Mouse (Mus musculus): Measurements from ENCODE around the gene Anxa11. TPM values are rescaled to one million over a fixed set of nuclear protein-coding genes. Genes with fewer than 3 reads are reported as not detected.
"Not testable (repeated sequence)": the region's sequence is repeated elsewhere in the genome, so short reads cannot be mapped to it uniquely, and the experiment has no call there.

Gene Anxa11
- polyA plus RNA-seq, 1 experiment from 2014 or later, result 3.3 TPM

- WGBS, result no CpG with 5 or more reads among the region's 3 CpGs
- DNase-seq (ENCODE audit: low spot score); H3K36me3 ChIP-seq; H3K27me3 ChIP-seq (ENCODE audit: low read depth, poor library complexity, severe bottlenecking); H3K4me3 ChIP-seq; H3K27ac ChIP-seq (replicated peaks); H3K9me3 ChIP-seq (replicated peaks); H3K4me1 ChIP-seq: not testable (repeated sequence)
Observed at GRCm38 (mm10) chr14:25894566-25894965, 52.6 kb downstream of the Anxa11 start.

GRCm38 (mm10) chr14:25895686-25896085 is 53.7 kb downstream of the Anxa11 start:
- not testable (repeated sequence) for H3K36me3 ChIP-seq; H3K9me3 ChIP-seq (replicated peaks); H3K4me3 ChIP-seq; H3K4me1 ChIP-seq; DNase-seq (ENCODE audit: low spot score); H3K27me3 ChIP-seq (ENCODE audit: low read depth, poor library complexity, severe bottlenecking); H3K27ac ChIP-seq (replicated peaks)
- no CpG with 5 or more reads among the region's 7 CpGs for WGBS

DNA sequence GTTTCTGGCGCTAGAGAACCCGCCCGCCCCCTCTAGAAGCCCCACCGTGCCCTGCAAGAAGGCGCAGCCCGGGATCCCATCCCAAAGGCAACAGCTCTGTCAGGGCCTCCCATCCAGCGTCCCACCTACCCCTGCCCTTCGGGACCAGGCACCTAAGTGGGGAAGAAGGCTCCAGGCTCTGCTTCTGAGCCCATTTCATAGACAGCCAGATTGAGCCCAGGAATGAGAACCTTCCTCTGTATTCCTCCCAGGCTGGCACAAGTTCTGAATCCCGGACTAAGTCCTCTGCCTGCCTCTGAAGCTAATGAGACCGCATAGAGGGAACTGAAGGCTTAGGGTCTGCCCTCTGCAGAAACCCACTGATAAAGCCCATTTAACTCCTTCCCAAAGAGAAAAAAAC is 61.0 kb downstream of the Anxa11 start, which contains the start of gene Plac9a:
TSS of gene Plac9a (minus strand) at position 101 of the 400 bp plus-strand sequence.
- not testable (repeated sequence) for DNase-seq (ENCODE audit: low spot score); H3K9me3 ChIP-seq (replicated peaks); H3K36me3 ChIP-seq; H3K27ac ChIP-seq (replicated peaks); H3K4me1 ChIP-seq; H3K4me3 ChIP-seq; H3K27me3 ChIP-seq (ENCODE audit: low read depth, poor library complexity, severe bottlenecking)
- WGBS, result no CpG with 5 or more reads among the region's 10 CpGs

- H3K9me3 ChIP-seq (replicated peaks); H3K27ac ChIP-seq (replicated peaks); H3K36me3 ChIP-seq; H3K4me3 ChIP-seq; DNase-seq (ENCODE audit: low spot score); H3K4me1 ChIP-seq; H3K27me3 ChIP-seq (ENCODE audit: low read depth, poor library complexity, severe bottlenecking): not testable (repeated sequence)
- WGBS, result 0% methylated on average over 1 of the region's 5 CpGs
Observed at GRCm38 (mm10) chr14:25905243-25905642, 63.3 kb downstream of the Anxa11 start.

DNA sequence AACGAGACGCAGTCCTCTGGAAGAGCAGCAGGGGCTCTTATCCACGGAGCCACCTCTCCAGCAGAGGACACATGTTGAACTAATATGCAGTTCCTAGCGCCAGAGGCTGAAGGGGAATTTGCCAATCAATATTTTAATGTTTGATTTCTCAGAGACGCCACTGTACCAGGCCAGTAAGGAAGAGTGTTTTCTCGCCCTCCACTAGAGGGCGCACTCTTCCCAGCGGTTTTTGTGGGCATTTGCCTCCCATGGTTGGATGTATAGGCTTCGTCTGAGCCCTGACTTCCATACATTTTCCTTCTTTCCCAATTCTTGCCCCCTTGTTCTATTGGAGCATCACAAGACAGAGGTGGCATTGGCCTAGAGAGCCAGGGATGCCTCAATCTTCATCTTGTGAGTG is 65.3 kb downstream of the Anxa11 start:
- not testable (repeated sequence) for H3K9me3 ChIP-seq (replicated peaks); DNase-seq (ENCODE audit: low spot score)
- whole genome bisulfite sequencing, result no CpG with 5 or more reads among the region's 9 CpGs

DNA sequence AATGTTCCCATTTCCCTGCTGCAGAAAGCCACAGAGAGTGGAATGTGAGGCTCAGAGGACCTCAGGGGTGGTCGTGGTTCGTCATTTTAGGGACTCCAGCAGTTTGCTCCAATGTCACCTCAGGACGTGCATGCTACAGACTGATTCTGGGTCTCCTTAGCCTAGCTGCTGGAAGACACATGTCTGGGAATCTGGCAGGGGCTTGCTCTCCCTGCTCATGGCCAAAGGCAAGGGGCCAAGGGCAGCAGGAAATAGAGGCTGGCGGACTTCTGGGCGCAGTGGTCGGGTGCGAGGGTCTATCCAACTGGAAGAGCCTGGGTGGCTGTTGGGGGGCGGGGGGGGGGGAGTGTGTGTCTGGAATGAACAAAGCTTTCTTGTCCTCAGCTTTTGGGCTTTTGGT is 67.0 kb downstream of the Anxa11 start:
- not testable (repeated sequence) for H3K27ac ChIP-seq (replicated peaks); DNase-seq (ENCODE audit: low spot score); H3K4me3 ChIP-seq; H3K4me1 ChIP-seq; H3K9me3 ChIP-seq (replicated peaks); H3K36me3 ChIP-seq; H3K27me3 ChIP-seq (ENCODE audit: low read depth, poor library complexity, severe bottlenecking)
- WGBS, result no CpG with 5 or more reads among the region's 8 CpGs

More for the DNA sequence above, 65.3 kb downstream of the Anxa11 start:
- not testable (repeated sequence) for H3K4me1 ChIP-seq; H3K36me3 ChIP-seq; H3K27ac ChIP-seq (replicated peaks); H3K4me3 ChIP-seq; H3K27me3 ChIP-seq (ENCODE audit: low read depth, poor library complexity, severe bottlenecking)

- not testable (repeated sequence) for DNase-seq (ENCODE audit: low spot score); H3K4me1 ChIP-seq; H3K4me3 ChIP-seq; H3K36me3 ChIP-seq; H3K27ac ChIP-seq (replicated peaks); H3K27me3 ChIP-seq (ENCODE audit: low read depth, poor library complexity, severe bottlenecking); H3K9me3 ChIP-seq (replicated peaks)
- no CpG with 5 or more reads among the region's 5 CpGs for WGBS
Observed at GRCm38 (mm10) chr14:25918427-25919170, 76.6 kb downstream of the Anxa11 start.

GRCm38 (mm10) chr14:25926814-25927561 is 85.0 kb downstream of the Anxa11 start:
- not testable (repeated sequence) for H3K36me3 ChIP-seq; H3K9me3 ChIP-seq (replicated peaks); H3K27me3 ChIP-seq (ENCODE audit: low read depth, poor library complexity, severe bottlenecking); H3K4me1 ChIP-seq; H3K4me3 ChIP-seq; DNase-seq (ENCODE audit: low spot score); H3K27ac ChIP-seq (replicated peaks)
- WGBS, result no CpG with 5 or more reads among the region's 44 CpGs

- not testable (repeated sequence) for H3K9me3 ChIP-seq (replicated peaks); H3K36me3 ChIP-seq; H3K4me1 ChIP-seq; H3K27ac ChIP-seq (replicated peaks); DNase-seq (ENCODE audit: low spot score); H3K4me3 ChIP-seq; H3K27me3 ChIP-seq (ENCODE audit: low read depth, poor library complexity, severe bottlenecking)
- WGBS, result no CpG with 5 or more reads among the region's 10 CpGs
Observed at GRCm38 (mm10) chr14:25927562-25927881, 85.6 kb downstream of the Anxa11 start, which contains the start of gene Tmem254a. TSS of gene Tmem254a (minus strand) at chr14:25927672.

Small RNA genes within 50 kb of the gene (microRNA-seq; reads per million reads assigned to microRNA genes)
- not detected for gene Gm23701

Other genes starting within 250 kb of the Anxa11 start
- 54.7 and 56.1 TPM in 2 replicates for gene Ppif, start 148.0 kb upstream of the Anxa11 start, polyA plus RNA-seq (2016; fragmentation: Nextera tagmentation; extraction: Ambion mirVana)
- gene Zcchc24, start 73.1 kb upstream of the Anxa11 start, polyA plus RNA-seq (2016; fragmentation: Nextera tagmentation; extraction: Ambion mirVana), result 6.4 and 9.9 TPM in 2 replicates
- gene Plac9a, start 60.9 kb downstream of the Anxa11 start, polyA plus RNA-seq (2016; fragmentation: Nextera tagmentation; extraction: Ambion mirVana), result not detected in 2 replicates
- gene Tmem254a, start 85.5 kb downstream of the Anxa11 start, polyA plus RNA-seq (2016; fragmentation: Nextera tagmentation; extraction: Ambion mirVana), result 1.6 and 3.7 TPM in 2 replicates
- not detected in 2 replicates for gene Cphx1, start 96.1 kb downstream of the Anxa11 start, polyA plus RNA-seq (2016; fragmentation: Nextera tagmentation; extraction: Ambion mirVana)
- 4.9 and 6.7 TPM in 2 replicates for gene Duxbl1, start 136.4 kb downstream of the Anxa11 start, polyA plus RNA-seq (2016; fragmentation: Nextera tagmentation; extraction: Ambion mirVana)
- 0.36 and 3.3 TPM in 2 replicates for gene Gm9780, start 200.6 kb downstream of the Anxa11 start, polyA plus RNA-seq (2016; fragmentation: Nextera tagmentation; extraction: Ambion mirVana)
- gene Tmem254c, start 225.2 kb downstream of the Anxa11 start, polyA plus RNA-seq (2016; fragmentation: Nextera tagmentation; extraction: Ambion mirVana), result 19.9 TPM in 2 replicates
- gene Cphx2, start 239.4 kb downstream of the Anxa11 start, polyA plus RNA-seq (2016; fragmentation: Nextera tagmentation; extraction: Ambion mirVana), result not detected in 2 replicates
- not detected in 2 replicates for gene Cphx3, start 240.1 kb downstream of the Anxa11 start, polyA plus RNA-seq (2016; fragmentation: Nextera tagmentation; extraction: Ambion mirVana)

Data from midbrain, embryonic 10.5 days (tissue).